Mouse (Mus musculus) forebrain, embryonic 13.5 days (tissue): ENCODE measurements around the gene Khsrp. TPM values are rescaled to one million over a fixed set of nuclear protein-coding genes. Genes with fewer than 3 reads are reported as not detected.

Source experiments
- ATAC-seq: fragments of 200-750 bp; cut with Nextera tagmentation; 2 replicates; pipeline ENCODE4 v1.8.0; 2017
- H3K27ac ChIP-seq: fragments of 300-500 bp; sonication (generic); 2 replicates; pipeline ENCODE4 v1.5.1; 2015; ENCODE audit warnings: inconsistent platforms, mild to moderate bottlenecking, moderate library complexity
- H3K27me3 ChIP-seq: fragments of 300-500 bp; sonication (generic); 2 replicates; pipeline ENCODE4 v1.6.1; 2015; ENCODE audit warnings: mild to moderate bottlenecking, inconsistent platforms
- H3K36me3 ChIP-seq: fragments of 300-500 bp; sonication (generic); 2 replicates; pipeline ENCODE4 v1.6.1; 2015; ENCODE audit warnings: mild to moderate bottlenecking, inconsistent platforms; ENCODE audit not compliant: poor library complexity, severe bottlenecking
- H3K4me1 ChIP-seq: fragments of 300-500 bp; sonication (generic); 2 replicates; pipeline ENCODE4 v1.6.1; 2015; ENCODE audit warnings: inconsistent platforms
- H3K4me2 ChIP-seq: fragments of 300-500 bp; sonication (generic); 2 replicates; pipeline ENCODE4 v1.6.1; 2015; ENCODE audit warnings: inconsistent platforms, mild to moderate bottlenecking, moderate library complexity
- H3K4me3 ChIP-seq: fragments of 300-500 bp; sonication (generic); 2 replicates; pipeline ENCODE4 v1.5.1; 2015; ENCODE audit warnings: mild to moderate bottlenecking, inconsistent platforms
- H3K9ac ChIP-seq: fragments of 300-500 bp; sonication (generic); 2 replicates; pipeline ENCODE4 v1.6.1; 2015; ENCODE audit warnings: mild to moderate bottlenecking, inconsistent platforms
- H3K9me3 ChIP-seq: fragments of 300-500 bp; sonication (generic); replicated peaks from 2 replicates; pipeline ENCODE4 v1.6.1; 2016; ENCODE audit warnings: inconsistent platforms
- WGBS: fragments of 180-500 bp; shearing (Covaris S2); methylation state at CpG from one replicate; pipeline ENCODE4 v1.1.7; 2015; 5-methylcytosine and 5-hydroxymethylcytosine counted together
- polyA plus RNA-seq: library from polyadenylated mRNA; unstranded; fragments of >200 nt; fragmentation: Nextera tagmentation; extraction: Ambion mirVana; gene quantifications from 2 replicates; pipeline ENCODE4 v1.2.1, GENCODE M21; 2015

Gene Khsrp
- polyA plus RNA-seq, 1 experiment from 2014 or later, result 39.1 TPM

- H3K36me3 ChIP-seq, result no peaks in the 10 kb centered on the region
- H3K9ac ChIP-seq, result no peak overlapping the region
- H3K27ac ChIP-seq, result no peak overlapping the region
- no peaks in the 10 kb centered on the region for H3K9me3 ChIP-seq
- H3K4me3 ChIP-seq, result no peak overlapping the region
- whole genome bisulfite sequencing, result 39% methylated on average over 7 of the region's 8 CpGs
- no peaks in the 10 kb centered on the region for H3K27me3 ChIP-seq
- no peak overlapping the region for H3K4me2 ChIP-seq
- ATAC-seq, result no peak
- H3K4me1 ChIP-seq, result no peaks in the 10 kb centered on the region
These were observed 51.8 kb downstream of the Khsrp start for GRCm38 (mm10) chr17:56979524-56979923.

DNA sequence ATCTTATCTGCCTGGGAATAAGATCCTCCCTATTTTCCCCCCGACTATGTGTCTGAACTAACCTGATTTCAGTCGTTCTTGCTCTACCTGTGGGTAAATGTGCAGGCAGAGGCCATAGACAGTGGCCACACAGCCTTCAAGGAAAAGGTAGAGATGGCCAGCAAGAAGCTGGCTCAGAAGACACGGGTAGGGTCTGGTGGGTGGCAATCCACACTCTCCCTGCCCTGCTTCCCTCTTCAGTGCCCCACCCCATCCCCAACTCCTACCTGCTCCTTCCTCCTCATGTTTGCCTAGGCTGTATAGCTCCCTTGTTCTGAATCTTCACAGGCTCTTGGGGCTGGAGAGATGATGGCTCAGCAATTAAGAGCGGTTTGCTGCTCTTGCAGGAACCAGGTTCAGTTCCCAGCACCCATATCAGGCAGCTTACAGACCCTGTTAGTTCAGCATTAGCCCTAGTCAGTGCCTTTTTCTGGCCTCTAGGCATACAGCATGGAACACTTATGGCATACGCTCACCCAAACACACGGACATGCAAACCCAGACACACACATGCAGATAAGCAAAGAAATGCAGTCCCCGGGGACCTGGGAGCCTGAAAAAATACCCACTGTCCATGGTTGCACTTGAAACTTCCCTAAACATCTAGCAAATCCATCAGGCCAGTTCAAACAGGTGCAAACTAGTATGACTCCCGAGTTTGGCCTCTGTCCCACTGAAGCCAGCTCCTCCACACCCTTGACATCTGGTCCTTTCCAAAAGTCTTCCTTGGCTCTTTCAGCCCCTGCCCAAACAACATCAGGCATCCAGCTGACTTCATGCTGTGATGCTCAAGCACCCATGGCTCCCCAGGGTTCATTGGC lies 54.6 kb downstream of the Khsrp start:
- 82% methylated on average over 8 of the region's 8 CpGs for WGBS
- Histone ChIP-seq H3K36me3 (no peaks in the 10 kb centered on the region), H3K9me3 (no peaks in the 10 kb centered on the region), H3K27ac (no peak overlapping the region), H3K27me3 (no peaks in the 10 kb centered on the region), H3K4me3 (no peak overlapping the region), H3K9ac (no peak overlapping the region), H3K4me2 (no peak overlapping the region), H3K4me1 (no peaks in the 10 kb centered on the region)
- ATAC-seq, result no peak

DNA sequence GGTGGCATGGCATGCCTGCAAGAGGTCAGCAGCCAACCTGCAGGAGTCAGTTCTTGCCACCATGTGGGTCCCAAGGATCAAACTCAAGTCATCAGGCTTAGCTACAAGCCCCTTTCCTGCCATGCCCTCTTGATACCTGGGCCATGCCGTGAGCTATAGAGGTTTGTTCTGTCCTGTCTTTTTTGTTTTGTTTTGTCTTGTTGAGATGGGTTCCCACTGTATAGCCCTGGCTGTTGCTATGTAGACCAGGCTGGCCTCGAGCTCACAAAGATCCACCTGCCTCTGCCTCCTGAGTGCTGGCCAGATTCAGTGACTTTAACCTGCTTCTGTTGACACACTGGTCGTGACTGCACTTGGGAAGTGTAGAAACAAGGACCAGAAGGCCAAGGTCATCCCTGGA lies 55.9 kb downstream of the Khsrp start:
- Histone ChIP-seq H3K4me1 (no peaks in the 10 kb centered on the region), H3K4me2 (no peak overlapping the region), H3K9ac (no peak overlapping the region), H3K27ac (no peak overlapping the region), H3K4me3 (no peak overlapping the region), H3K27me3 (no peaks in the 10 kb centered on the region), H3K36me3 (no peaks in the 10 kb centered on the region), H3K9me3 (no peaks in the 10 kb centered on the region)
- 75% methylated on average over 3 of the region's 3 CpGs for WGBS
- no peak for ATAC-seq

- Histone ChIP-seq H3K36me3 (no peaks in the 10 kb centered on the region), H3K4me2 (no peak overlapping the region), H3K27ac (no peak overlapping the region), H3K9me3 (no peaks in the 10 kb centered on the region), H3K4me1 (no peaks in the 10 kb centered on the region), H3K4me3 (no peak overlapping the region), H3K27me3 (no peaks in the 10 kb centered on the region), H3K9ac (no peak overlapping the region)
- WGBS, result 77% methylated on average over 5 of the region's 5 CpGs
- no peak for ATAC-seq
These were observed 56.5 kb downstream of the Khsrp start for GRCm38 (mm10) chr17:56974708-56975240.

DNA sequence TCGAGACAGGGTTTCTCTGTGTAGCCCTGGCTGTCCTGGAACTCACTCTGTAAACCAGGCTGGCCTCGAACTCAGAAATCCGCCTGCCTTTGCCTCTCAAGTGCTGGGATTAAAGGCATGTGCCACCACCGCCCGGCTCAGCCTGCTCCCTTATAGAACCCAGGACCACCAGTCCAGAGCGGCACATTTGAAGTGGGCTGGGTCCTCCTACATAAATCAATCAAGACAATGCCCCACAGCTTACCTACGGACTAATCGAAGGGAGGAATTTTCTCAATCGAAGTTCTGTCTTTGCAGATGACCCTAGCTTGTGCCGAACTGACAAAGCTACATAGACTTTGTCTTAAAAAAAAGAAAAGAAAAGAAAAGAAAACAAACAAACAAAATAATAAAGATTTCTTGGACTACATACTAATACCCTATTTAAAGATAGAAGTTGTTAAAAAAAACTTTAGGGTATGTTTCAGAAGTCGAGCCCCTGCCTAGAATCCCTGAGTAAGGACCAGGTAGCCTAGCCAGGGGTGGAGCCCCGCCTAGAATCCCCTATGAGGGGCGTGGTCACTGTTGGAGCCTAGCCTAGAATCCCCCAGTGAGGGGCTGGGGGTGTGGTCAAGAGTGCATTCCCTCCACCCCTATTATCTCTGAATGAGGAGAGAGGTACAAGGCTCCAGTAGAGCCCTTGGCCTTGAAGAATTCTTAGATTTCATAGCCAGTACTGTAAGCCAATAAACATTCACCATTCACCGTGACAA lies 57.2 kb downstream of the Khsrp start:
- 70% methylated on average over 13 of the region's 14 CpGs for WGBS

More for the DNA sequence above, 57.2 kb downstream of the Khsrp start:
- Histone ChIP-seq H3K4me1 (no peaks in the 10 kb centered on the region), H3K27ac (no peak overlapping the region), H3K4me3 (no peak overlapping the region), H3K9me3 (no peaks in the 10 kb centered on the region), H3K36me3 (no peaks in the 10 kb centered on the region), H3K4me2 (no peak overlapping the region), H3K9ac (no peak overlapping the region), H3K27me3 (peaks cover 4% of the 10 kb centered on the region)
- no peak for ATAC-seq

Other genes starting within 250 kb of the Khsrp start
- gene Rfx2, start 200.5 kb downstream of the Khsrp start, polyA plus RNA-seq, result 5.8 and 6.9 TPM in 2 replicates
- gene Acsbg2, start 157.1 kb downstream of the Khsrp start, polyA plus RNA-seq, result not detected in 2 replicates
- 0.33 and 0.45 TPM in 2 replicates for gene 1700061G19Rik, start 156.0 kb downstream of the Khsrp start, polyA plus RNA-seq
- 69.5 and 70.1 TPM in 2 replicates for gene Mllt1, start 96.1 kb downstream of the Khsrp start, polyA plus RNA-seq
- not detected in 2 replicates for gene Acer1, start 49.4 kb downstream of the Khsrp start, polyA plus RNA-seq
- gene Clpp, start 41.2 kb downstream of the Khsrp start, polyA plus RNA-seq, result 171 and 183 TPM in 2 replicates
- gene Alkbh7, start 34.2 kb downstream of the Khsrp start, polyA plus RNA-seq, result 41.0 and 41.2 TPM in 2 replicates
- 0.43 TPM in 1 of 2 replicates, not detected in the other for gene Pspn, start 31.5 kb downstream of the Khsrp start, polyA plus RNA-seq
- 77.6 and 85.6 TPM in 2 replicates for gene Gtf2f1, start 20.2 kb downstream of the Khsrp start, polyA plus RNA-seq
- gene Gm17949, start 20.1 kb downstream of the Khsrp start, polyA plus RNA-seq, result 0.52 and 0.54 TPM in 2 replicates
- gene Slc25a41, start 10.1 kb upstream of the Khsrp start, polyA plus RNA-seq, result not detected in 2 replicates
- 0.68 and 2.1 TPM in 2 replicates for gene Crb3, start 27.6 kb upstream of the Khsrp start, polyA plus RNA-seq
- 18.8 and 21.6 TPM in 2 replicates for gene Slc25a23, start 28.3 kb upstream of the Khsrp start, polyA plus RNA-seq
- 4.7 and 4.8 TPM in 2 replicates for gene Dennd1c, start 47.0 kb upstream of the Khsrp start, polyA plus RNA-seq
- gene Tubb4a, start 56.3 kb upstream of the Khsrp start, polyA plus RNA-seq, result 148 and 161 TPM in 2 replicates
- gene Tnfsf9, start 73.8 kb upstream of the Khsrp start, polyA plus RNA-seq, result 9.2 and 9.7 TPM in 2 replicates
- gene Cd70, start 118.3 kb upstream of the Khsrp start, polyA plus RNA-seq, result not detected in 2 replicates
- gene Tnfsf14, start 162.7 kb upstream of the Khsrp start, polyA plus RNA-seq, result not detected in 2 replicates
- gene C3, start 196.6 kb upstream of the Khsrp start, polyA plus RNA-seq, result 0.18 and 0.53 TPM in 2 replicates
- gene Gpr108, start 216.9 kb upstream of the Khsrp start, polyA plus RNA-seq, result 17.8 and 20.7 TPM in 2 replicates
- gene Trip10, start 217.9 kb upstream of the Khsrp start, polyA plus RNA-seq, result 18.7 and 21.7 TPM in 2 replicates
- gene Vav1, start 247.6 kb upstream of the Khsrp start, polyA plus RNA-seq, result 0.61 and 0.82 TPM in 2 replicates